Mouse (Mus musculus) erythroblast, embryonic 14.5 days (primary cell): ENCODE results near the gene Mrtfb.

Experiments
- GATA1 ChIP-seq: IDR thresholded peaks from 2 replicates; pipeline ENCODE4 v1.6.1; 2012; ENCODE audit warnings: low read length, inconsistent platforms, mixed read lengths
- TAL1 ChIP-seq: IDR thresholded peaks from 3 replicates; pipeline ENCODE4 v1.6.1; 2012; ENCODE audit warnings: low read length, inconsistent platforms, mixed read lengths

- TF ChIP-seq TAL1 (no peak), GATA1 (no peak)
Observed at GRCm38 (mm10) chr16:13435627-13436026, 179.3 kb downstream of the Mrtfb start.
